Mouse (Mus musculus) induced T-regulatory cell, adult 2 months (primary cell): Measurements from ENCODE around the gene Yeats4.
"Not testable (repeated sequence)": the region's sequence is repeated elsewhere in the genome, so short reads cannot be mapped to it uniquely, and the experiment has no call there.

Source experiments
- DNase-seq: peaks from one replicate; pipeline ENCODE4 v3.0.0-alpha.2; 2012; ENCODE audit warnings: low read depth

The Yeats4 gene

DNA sequence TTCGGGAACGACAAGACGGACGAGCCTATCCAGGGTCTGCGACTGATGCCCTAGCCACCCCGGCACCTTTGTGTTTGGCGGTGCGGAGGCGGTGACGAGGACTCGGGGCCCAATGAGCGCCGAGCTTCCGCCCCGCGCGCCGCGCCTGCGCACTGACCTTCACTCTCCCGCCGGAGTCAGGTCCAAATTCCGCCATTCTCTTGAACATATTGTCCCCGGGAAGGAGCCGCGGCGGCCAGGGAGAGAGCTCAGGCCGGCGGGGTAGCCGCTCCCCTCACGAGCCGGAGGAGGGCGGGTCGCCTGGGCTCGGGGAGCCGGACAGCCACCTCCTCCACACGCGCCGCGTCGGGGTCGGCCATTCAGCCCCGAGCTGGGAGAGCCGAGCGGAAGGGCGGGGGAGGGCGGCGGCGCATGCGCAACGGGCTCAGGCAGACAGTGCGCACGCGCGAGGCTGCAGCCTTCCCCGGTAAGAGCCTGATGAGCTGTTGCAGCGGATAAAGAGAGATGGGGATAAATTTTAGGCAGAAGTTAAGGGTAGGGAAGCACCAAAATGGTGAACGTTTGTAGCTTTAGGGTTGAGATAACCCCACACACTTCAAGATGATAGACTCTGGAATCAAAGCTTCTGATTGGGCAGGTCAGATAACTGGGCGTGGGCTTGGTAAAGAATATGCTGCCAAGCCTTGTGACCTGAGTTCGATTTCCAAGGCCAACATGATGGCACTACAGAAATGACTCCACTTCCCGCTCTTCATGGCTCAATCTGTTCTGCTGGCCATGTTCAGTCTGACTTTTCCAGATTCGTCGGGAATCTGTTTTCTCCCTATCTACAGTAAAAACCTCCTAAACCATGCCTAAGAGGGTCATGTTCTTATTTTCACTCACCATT is at the start of gene Yeats4:
Yeats4 (minus strand) TSS at position 406 of the 889 bp plus-strand sequence.
- DNase-seq = peak; percentile 97

DNA sequence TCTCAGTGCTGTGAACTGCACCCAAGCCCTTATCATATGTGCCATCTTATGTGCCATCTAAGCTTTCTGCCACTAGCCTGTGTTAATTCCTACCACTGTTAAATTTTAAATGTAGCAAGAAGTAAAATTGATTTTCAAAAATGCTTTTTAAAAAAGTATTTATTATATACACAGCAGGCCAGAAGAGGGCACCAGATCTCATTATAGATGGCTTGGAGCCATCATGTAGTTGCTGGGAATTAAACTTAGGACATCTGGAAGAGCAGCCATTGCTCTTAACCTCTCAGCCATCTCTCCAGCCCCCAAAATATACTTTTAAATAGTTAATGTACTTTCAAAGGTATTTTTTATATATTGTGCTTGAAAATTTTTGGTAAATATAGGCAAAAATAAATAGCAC is 47.7 kb upstream of the Yeats4 start:
- DNase-seq = peak; percentile 22

DNA sequence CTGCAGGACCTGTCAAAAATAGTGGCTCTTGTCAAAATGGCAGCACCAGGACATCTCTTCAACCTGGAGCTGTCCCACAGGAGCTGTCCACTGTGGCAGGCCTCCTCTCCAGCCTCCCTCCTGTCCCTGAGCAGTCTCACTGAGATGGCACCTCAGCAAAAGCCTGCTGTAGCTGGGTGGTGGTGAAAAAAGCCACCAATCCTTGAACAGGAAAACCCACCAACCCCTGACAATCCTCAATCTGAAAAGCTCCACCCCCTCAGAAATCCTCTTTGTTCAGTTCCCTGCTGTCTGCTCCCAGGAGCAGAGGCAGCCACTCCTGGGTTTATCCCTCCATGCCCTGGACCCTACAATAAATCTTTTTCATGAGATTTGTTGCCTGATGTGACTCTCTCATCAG is 35.6 kb upstream of the Yeats4 start:
- DNase-seq = no peak

DNA sequence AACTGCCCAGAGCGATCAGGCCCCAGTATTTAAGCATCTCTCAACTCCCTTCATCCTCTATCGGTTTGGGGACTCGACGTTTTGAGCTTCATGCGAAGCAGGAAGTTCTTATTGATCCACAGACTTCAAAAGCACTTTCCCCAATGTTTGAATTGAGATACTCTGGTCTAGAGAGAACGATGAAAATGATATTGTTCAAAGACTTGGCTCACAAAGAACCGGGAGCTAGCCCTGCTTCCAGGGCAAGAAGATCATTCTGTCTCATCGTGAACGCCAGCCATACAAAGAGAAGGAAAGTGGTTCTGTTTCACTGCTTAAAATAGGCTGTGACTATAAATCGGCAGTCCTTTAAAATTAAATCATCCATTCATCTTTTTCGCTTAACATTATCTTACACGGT is 14.3 kb upstream of the Yeats4 start, which contains the start of gene 9530003J23Rik:
9530003J23Rik (minus strand) TSS at position 101 of the 400 bp plus-strand sequence.
- DNase-seq = no peak

DNA sequence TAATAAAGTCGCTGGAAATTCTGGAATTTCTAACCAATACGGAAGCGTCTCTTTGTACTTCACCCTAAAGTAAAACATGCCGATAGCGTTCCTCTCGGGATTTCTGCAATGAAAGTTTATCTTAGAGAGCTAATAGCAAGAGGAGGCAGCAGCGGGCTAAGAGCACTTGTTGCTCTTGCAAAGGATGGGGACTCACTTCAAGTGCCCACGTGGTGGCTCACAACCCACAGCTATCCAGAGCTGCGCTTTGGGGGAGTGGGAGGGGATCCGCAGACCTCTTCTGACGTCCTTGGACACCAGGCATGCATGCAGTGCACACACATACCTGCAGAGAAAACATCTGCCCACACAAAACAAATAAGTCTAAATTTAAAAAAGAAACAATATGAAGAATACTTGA is 11.6 kb upstream of the Yeats4 start:
- no peak for DNase-seq

DNA sequence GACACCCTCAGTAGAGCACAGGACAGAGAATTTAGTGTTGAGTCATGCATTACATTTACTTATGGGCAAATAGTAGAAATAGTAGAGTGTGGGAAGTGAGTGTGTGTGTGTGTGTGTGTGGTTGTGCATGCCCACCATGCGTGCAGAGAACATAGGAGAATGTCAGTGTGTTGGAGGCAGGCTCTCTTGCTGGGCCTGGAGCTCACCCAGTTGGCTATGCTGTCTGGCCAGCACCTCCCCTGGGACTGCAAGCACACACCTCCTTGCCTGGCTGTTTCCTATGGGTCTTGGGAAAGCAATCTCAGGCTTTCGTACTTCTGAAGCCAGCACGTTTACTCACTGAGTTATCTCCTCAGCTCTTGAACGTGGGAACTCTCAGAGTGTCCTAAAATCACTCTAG is 10.5 kb upstream of the Yeats4 start:
- no peak for DNase-seq

DNA sequence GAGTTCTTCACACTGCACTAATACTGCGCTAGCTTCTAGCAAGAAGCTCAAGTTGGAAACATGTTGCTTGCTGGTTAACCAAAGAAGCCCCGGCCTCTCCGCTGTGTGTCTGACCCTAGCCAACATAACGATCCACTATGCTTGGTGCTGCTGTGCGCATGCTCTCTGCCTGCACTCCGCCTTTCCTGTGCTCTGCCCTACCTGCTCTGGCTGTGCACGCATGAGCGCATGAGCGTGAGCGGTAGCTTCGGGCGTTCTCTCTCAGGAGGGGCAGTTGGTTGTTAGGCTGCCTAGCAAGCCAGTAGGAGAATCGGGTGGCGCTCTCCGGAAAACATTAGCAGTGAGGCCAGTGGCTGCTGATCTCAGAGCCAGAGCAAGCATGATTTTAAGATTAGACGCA is 5.5 kb upstream of the Yeats4 start:
- DNase-seq = no peak

DNA sequence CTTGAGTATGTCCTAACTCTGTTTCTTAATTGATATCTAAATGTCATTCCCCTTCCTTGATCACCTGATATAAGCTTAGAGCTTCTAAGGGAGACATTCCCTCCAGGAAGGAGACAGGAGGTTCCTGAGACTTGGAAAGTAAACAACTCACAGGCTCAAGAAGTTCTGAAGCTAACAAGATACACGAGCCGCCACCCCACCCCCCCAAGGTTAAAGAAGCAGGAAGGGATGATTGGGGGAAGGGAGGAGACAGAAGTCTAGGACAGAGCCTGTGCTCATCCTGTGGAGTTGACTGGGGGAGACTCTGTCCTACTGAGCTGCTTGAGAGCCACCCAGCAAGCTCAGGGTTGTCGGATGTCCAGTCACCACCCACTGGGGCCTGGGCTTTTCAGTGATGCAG is 1.7 kb upstream of the Yeats4 start:
- no peak for DNase-seq

DNA sequence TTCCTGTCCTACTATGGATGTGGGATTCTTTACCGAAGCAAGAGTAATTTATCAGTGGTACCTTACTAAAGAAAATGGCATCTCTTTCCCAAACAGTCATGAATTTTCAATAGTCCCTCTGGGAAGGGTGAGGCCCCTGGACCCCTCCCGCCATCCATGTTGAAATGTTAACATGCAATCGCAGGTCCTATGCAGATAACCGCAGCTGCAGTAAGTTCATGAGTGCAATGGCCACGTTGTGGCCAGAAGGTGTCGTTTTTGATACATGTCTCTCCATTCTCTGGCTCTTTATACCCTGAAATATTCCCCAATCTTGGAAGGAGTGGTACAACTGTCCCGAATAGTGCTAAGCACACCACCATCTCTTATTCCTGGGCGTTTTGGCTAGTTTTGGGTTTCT is 787 bp upstream of the Yeats4 start:
- no peak for DNase-seq

DNA sequence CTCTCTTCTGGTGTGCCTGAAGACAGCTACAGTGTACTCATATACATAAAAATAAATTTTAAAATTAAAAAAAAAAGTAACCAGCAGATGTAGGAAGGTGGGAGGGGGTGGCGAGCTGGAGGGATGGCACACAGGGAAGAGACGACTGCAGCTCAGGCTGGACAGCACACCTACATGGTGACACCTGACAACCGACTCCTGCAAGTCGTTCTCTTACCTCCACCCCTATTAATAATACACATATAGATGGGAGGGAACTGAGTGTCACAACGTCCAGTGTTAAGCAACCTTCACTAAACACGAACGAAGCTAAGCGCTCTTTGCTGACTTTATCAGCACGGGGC is 577 bp downstream of the Yeats4 start:
- no peak for DNase-seq

DNA sequence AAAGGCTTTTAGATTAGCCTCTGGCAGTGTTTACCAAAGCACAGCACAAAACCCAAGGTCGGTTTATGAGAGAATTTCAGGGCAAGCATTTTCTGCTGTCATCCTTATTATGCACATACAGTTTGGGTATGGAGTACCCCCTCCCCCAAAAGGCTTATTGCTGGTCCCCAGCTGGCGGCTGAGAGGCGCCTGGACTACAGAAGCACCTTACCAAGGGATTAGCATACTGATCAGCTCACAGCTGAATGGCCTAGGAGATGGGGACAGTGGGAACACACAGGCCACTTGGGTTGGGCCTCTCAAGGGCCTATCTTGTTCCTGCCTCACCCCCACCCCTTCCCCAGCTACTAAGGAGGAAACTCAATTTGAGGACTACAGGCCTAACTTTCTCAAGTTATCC is 1.5 kb downstream of the Yeats4 start:
- DNase-seq = no peak

DNA sequence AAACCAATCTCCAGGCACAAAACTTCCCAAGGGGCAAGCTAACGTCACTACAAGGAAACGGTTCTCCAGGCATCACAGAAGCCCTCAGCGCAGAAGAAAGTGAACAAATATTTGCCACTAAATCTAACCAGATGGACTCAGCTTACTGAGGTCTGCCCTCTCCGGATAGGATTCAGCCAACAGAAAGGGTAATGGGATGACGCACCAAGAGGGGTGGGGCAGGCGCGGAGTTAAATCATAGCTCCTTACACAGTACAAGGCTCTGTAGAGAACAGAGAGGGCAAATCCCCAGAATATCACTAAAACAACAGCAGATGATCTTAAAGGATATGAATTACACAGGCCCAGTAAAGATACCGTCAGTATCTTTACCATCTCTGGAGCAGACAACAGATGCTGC is 6.0 kb downstream of the Yeats4 start:
- DNase-seq = no peak

DNA sequence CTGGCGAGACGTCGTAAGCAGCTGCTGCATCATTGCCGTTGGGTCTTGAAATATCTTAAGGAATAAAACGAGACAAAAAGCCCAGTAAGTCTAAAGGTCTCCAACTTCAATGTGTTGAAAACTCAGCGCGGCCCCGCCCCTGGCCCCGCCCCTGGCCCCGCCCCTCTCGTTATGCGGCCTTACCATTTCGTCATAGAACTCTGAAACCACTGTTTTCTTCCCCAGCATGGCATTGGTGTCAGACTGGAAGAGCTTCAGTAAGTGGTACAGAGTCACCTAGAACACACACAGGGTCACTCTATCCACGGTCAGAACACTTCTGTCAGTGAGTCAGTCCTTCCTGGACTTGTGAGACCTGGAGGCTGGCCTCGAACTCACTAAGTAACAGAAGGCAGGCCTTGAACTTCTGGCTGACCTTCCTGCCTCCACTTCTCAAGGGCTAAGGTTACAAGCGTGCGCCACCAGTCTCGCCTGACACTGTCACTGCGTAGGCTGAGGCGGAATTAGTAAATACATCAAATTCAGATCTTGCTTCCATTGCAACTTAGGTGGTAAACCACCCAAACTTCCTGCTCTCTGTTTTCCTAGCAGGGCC is 7.0 kb downstream of the Yeats4 start:
- peak; percentile 61 for DNase-seq

DNA sequence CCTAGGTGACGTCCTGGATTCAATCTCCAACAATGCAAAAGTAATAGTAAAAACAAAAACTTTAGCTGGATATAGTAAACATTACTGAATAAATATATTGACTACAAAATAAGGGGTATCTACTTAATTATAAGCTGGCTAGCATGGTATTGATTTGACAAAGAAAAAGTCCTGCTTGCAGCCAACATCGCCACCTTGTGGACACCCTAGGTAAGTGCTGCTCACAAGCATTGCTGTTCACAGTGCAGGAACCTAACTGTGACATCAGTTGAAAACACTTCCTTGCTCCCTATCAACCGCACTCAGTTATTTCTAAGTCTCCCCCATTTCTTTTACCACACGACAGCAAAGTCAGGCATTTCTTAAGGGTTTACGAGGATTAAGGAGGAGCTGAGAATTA is 7.5 kb downstream of the Yeats4 start:
- peak; percentile 84 for DNase-seq

DNA sequence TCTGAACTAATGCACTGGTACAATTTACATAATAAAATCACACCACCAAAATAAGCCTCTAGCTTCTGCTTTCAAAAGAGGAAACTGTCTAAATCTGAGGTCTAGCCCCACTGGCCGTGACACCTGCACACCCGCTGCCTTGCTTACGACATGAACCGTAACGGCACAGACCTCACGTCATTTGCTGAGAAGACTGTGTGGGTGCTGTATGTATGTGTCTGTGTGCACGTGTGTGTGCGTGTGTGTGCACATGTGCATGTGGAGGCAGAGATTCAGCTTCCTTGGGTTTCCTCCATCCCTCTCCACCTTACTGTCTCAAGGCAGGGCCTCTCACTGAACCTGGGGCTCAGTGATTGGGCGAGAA is 8.2 kb downstream of the Yeats4 start:
- peak; percentile 52 for DNase-seq

DNA sequence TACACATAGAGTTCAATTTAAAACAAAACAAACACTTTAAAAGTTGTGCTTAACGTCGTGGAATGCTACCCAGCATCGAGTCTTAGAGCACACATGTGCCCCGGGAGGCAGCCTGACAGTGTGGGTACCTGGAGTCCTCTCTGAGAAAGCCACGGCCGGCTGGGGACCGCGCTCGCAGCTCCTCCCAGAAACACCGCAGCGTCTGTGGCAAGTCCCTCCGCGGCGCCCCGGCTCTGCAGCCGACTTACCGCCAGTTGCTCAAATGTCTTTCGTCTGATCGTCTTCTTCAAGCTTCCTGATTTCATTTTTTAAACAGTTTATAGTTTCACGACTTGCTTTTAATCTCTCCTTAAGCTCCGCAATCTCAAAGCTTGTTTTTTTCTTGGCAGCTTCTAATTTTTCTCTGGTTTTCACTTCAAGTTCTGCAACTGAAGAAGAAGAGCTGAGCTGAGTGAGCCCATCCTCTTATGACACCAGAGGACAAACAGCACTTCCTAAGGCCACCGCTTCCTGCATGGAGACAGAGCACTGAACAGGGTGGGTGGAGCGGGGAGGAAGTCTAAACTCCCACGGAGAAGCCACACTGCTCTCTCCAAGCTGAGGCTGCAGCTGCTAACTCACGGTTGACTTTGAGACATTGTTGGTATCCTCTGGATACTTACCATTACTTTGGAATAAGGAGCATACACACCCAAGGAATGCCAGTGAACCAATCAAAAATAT is 8.7 kb downstream of the Yeats4 start:
- peak; percentile 56 for DNase-seq

DNA sequence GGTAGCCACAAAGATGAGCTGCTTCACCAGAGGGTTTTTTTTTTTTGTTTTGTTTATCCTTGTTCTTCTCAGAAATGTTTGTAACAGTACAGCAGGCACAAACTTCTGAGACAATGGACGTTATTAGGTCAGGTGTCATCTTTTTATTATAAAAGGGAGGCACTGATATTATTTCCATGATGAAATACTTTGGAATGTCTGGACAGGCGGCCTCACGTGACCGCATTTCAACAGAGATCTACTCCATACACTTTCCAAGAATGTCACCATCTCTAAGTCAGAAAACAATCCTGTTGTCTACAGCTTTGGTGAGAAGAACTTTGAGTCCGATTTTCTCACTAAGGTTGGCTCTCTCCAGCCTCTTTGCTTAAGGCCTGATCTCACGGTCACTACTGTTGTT is 13.3 kb downstream of the Yeats4 start:
- no peak for DNase-seq

DNA sequence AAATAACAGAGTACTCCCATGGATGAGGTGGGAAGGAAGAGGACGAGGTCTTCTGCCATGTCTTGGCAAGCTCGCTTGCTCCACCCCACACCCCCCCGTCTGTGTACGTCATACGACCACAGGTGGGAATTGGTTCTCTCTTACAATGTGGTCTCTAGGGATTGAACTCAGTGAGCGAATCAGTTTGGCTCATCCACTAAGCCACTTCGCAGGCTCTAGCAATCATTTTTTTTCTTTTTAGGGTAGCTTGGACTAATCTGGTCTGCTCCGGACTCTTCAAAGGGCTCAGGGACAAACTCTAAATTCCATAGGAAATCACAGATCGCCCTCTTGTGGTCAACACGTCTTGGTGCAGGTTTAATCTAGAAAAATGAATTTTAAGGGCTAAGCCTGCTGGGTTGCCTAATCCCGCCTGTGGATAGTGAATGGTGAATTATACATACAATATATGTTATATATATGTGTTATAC is 14.8 kb downstream of the Yeats4 start:
- peak; percentile 81 for DNase-seq

DNA sequence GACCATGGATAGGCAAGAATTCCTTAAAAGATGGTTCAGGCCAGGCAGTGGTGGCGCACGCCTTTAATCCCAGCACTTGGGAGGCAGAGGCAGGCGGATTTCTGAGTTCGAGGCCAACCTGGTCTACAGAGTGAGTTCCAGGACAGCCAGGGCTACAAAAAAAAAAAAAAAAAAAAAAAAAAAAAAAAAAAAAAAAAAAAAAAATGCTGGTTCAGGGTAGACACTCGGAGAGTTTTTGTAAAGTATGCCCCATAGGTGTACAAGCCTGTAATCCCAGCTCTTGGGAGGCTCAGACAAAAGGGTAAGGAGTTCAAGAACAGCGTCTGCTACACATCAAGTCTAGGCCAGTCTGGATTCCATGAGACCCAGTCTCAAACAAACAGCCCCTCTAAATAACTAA is 15.5 kb downstream of the Yeats4 start:
- DNase-seq = not testable (repeated sequence)

DNA sequence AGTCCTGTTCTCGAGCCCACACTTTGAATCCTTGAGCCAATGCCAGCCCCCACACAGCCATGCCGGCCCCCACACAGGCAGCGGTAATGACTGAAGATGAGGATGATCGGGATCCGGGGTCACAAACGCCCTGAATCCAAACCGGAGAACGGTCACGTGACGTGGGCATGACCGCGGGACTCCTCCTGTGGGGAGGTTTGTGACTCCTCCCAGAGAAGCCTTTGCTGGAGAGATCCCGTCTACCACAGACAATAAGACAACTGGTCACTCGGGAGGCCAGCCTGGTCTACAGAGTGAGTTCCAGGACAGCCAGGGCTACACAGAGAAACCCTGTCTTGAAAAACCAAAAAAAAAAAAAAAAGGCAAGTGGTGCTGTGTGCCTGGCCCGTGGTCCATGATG is 16.1 kb downstream of the Yeats4 start:
- no peak for DNase-seq

DNA sequence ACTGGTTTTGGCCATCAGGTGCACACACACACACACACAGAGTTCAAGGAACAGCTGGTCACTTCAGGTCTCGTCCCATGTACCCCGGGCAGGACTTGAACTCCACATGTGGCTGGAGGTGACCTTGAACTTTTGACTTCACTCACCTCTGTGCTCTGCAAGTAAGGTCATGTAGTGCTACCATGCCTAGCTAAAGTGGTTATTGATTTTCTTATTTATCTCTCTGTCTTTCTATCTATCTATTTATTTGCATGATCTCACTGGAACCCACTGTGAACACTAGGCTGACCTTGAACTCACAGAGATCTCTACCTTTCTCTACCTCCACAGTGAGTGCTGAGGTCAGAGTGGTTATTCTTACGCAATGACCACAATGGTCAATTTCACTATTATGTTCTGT is 18.2 kb downstream of the Yeats4 start:
- no peak for DNase-seq

DNA sequence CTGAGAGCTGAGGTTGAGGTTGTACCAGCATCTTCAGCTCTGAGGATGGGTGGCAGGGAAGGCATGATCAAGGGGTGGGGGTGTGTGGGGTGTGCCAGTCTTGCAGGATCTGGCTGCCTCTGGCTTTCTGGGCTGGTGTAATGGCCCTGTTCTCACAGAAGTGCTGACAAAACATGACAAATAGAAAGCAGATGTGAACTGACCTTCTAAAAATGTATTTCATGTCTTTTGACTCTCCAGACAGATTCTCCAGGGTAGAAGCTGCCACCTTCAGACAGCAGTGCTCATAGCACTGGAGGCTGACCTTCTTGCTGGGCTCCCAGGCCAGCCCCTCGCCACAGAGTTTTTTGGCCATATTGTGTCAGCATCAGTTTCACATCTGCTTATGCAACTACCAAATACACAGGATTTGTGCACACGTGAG is 20.7 kb downstream of the Yeats4 start:
- no peak for DNase-seq

DNA sequence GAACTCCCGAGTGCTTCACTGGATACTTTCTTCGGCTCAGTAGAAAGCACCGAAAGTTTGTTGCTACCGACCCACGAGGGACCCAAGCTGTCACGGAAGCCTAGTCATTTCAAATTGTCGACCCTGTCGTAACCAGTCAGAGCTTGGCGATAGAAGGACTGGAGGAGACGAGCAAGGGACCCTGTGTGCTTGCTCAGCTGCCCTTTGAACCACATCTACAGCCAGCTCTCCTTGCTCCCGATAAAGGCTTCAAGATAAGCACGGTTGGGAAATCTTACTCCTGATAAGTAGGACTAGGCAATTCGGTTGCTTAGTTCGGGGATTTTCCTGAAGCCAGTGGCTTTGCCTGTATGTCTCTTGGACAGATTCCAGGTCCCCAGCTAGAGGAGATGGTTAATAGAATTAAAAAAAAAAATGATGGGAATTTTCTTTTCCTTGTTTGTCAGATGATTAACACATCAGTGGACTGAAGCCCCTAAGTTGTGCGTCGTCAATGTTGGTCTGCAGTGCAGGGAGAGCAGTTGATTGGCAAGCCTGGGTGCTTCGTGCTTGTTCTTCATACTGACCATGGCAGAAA is 21.2 kb downstream of the Yeats4 start:
- no peak for DNase-seq
